Mouse (Mus musculus): ENCODE results near the gene Srcin1.

Srcin1 gene

DNA sequence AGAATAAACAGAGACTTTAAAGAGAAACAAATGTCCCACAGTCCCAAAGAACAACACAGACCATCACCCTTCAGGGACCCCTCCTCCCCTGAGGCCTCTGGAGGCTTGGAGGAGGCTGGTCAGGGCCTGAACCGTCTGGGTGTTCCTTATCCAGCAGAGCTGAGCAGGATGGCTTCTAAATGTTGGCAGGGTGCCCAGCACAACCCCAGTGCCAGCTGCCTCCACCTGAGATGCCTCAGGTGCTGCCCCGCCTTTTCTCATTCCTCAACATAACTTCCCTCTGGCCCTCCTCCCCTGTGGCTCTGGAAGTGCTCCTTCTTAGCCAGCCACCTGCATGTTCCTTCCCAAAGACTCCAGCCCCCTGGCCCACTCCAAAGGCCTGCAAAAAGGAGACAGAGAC lies 2.3 kb upstream of the Srcin1 start:
- DNase-seq = no peak

DNA sequence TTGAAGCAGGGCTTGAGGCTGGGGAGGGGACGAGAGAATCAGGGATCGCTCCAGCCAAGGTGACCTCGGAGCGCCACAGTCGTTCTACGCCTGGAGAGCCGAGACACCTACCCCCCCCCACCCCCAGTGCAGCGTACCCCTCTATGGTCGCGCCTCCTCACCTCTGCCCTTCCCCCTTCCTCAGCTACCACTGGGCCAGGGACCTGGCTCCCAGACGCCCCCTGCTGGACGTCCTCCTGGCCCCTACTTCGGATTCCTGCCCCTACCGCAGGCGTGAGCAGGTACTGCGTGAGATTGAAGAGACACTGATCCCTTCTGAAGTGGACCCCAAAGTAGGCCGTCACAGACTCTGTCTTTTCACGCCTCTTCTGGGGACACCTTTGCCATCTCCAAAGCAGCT lies 348 bp downstream of the Srcin1 start:
- peak; percentile 91 for DNase-seq

- DNase-seq = peak; percentile 91
Observed at GRCm38 (mm10) chr11:97575075-97575474, 911 bp downstream of the Srcin1 start.

GRCm38 (mm10) chr11:97574551-97575051 lies 1.4 kb downstream of the Srcin1 start:
- DNase-seq = peak; percentile 54

- peak; percentile 74 for DNase-seq
Observed at GRCm38 (mm10) chr11:97573891-97574550, 2.0 kb downstream of the Srcin1 start.

DNA sequence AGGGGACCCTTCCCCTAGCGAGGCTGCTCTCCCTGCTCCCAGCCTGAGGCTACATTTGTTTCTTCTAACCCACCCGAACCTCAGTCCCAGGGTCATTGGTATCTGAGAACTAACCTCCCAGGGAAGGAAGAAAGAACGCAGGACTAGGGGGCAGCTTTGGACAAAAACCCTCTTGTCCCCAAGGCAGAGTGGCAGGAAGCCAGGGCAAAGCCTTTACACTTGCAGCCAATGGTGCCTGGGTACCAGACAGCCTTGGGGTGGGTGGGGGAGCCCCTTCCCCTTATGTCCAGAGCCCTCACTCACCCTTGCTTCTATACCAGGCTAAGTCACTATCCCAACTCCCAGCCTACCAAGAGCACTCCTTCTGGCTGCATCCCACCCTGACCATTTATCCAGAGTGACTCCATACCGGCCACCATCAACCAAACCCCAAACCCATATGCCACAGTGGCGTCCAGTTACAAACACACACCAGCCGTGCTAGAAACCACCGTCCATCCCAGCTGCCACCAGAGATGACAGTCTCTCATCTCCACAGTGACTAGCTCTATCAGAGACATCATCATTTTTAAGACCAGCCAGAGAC lies 3.0 kb downstream of the Srcin1 start:
- DNase-seq = no peak

DNA sequence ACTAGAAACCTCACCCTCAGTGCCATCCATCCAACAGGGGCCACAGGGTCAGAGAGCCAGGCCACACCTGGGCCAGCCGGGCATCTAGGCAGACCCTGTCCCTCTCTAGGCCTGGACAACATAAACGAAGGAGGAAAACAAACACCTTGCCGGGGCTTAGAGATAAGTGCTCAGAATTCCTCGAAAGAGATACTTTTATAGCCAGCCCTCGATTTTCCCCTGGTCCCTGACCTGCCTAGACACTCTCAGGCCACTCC lies 4.0 kb downstream of the Srcin1 start:
- DNase-seq = no peak

DNA sequence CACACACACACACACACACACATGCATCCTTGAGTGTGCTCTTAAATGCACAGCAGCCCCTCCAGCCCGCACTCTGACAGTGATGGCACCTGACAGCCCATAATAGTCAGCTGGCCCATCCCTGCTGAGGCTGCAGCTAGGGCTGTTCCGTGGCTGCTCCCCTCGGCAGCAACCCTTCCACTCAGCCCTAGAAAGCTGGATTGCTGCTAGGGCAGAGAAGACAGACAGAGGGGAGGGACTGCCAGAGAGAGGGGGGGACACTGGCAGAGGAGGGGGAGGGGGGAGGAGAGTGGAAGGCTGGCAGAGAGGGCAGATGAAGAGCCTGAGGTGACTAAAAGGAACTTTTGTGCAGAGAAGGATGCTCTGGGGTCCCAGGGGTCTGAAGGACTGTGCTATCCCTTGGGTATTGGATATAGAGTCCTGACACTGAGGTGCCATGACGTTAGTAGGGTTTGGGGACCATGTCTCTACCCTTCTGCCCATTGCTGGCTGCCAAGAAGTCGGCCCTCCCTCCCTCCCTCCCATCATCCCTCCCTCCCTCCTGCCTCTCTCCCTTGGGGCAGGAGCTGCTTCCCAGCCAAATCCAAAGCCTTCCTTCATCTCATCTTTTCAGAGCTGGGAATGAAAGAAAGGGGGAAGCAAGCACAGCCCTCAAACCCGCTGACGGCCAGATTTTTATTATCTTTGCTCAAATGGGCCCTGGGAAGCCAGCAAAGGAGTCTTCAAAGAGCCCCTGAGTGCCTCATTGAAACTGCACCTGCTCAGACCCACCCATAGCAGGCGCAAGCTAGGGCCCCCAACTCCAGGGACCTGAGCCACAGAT lies 4.5 kb downstream of the Srcin1 start:
- DNase-seq = no peak

DNA sequence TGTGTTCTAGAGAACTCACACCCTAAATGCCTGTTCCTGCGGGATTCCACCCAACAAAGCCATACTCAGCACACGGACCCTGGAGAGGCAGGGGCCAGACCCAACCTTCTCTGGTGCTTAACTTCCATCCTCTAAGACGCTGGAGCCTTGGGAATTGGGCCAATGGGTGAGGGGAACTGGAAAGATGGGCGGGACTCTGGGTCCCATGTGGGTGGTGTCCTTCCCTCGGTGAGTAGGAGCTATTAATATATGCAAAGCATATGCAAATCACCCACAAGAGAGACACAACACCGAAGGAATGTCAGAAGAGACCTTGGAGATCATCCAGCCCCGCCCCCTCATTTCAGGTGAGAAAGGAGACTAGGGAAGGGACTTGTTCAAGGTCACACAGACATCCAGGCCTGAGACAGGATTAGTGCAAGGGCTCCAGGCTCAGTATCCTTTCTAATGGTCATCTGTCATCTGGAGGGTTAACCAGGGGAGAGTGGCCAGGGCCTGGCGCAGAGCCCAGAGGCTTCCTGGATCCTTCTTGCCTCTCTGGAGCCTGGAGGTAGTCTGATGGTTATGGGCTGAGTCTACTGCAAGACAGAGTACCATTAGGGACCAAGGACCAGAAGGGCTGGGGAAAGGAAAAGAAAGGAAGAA lies 5.4 kb downstream of the Srcin1 start:
- DNase-seq = peak; percentile 61

GRCm38 (mm10) chr11:97569806-97570205 lies 6.2 kb downstream of the Srcin1 start:
- DNase-seq = no peak

DNA sequence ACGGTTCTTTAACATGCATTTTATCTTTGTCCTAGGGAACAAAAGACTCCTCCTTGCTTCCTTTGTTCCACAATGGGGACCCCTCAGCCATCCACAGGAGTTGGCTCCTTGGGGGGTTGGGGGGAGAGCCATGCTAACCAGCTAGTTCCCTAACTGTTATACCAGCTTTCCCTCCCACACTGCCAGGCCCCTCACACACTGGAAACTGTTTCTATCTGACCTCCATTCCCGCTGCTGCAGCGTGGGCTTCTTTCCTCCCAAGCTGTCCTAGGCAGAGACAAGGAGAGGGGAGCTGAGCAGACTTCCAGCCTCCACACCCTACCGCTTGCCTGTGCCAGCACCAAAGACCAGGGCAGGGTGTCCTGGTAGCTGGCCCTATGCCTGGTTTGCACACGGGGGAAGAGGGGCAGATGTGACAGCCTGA lies 6.7 kb downstream of the Srcin1 start:
- DNase-seq = no peak

DNA sequence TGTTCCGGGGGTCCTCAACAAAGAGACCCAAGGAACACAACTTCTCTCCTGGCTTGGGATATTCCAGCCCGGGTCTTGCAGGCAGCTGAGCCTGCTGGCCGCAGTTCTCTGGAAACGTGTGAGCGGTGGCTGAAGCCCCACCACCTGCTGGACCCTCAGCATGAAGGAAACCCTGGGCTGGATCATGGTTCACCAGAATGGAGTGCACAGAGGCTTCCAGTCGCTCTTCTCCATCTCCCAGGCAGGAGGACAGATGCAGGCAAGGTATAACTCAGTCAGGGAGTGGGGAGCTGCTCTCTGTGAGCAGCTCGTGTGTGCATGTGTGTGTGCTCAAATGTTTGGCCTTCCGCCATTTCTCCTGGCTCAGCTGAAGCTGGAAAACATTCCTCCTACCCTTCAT lies 7.3 kb downstream of the Srcin1 start:
- DNase-seq = peak; percentile 75

DNA sequence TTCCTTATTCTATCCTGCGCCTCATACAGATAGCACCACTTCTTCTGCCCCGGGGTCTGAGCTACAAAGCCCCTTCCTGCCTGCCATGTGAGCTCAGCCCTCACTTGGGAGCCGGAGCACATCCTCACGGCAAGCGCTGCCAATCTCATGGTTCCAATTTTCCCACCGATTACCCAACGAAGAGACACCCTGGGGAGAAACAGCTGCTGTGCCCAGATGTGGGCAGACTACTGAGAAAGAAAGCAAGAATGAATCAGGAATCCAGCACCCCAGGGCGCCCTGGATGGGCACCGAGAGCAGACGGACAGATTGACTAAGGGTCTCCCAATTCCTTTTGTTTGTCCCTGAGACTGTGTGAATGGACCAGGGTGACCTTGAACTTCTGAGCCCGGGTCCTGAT lies 8.5 kb downstream of the Srcin1 start:
- no peak for DNase-seq

- no peak for DNase-seq
Observed at GRCm38 (mm10) chr11:97566551-97566950, 9.4 kb downstream of the Srcin1 start.

DNA sequence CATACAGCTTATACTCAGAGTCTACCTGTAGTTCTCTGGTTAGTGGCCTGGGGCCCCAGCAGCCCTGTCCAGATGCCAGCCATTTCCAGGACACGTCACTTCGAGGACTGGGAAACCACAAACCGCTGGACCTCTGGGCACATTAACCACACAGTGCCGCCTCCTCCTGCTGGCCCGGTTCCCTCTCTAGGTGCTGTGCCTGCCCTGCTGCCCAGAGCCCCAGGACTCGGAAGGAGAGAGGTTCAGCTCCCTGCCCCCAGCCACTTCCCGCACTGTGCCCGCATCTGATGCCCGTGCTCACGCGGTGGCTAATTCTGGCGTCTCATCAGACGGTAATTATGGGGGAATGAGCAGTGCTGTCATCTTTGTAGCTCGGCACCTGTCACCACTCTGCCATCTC lies 12.3 kb downstream of the Srcin1 start:
- no peak for DNase-seq

GRCm38 (mm10) chr11:97562536-97562935 lies 13.4 kb downstream of the Srcin1 start:
- DNase-seq = no peak

GRCm38 (mm10) chr11:97560210-97560963 lies 15.6 kb downstream of the Srcin1 start:
- no peak for DNase-seq

- DNase-seq = peak; percentile 48
Observed at GRCm38 (mm10) chr11:97559549-97559948, 16.4 kb downstream of the Srcin1 start.

- DNase-seq = no peak
Observed at GRCm38 (mm10) chr11:97557885-97558284, 18.1 kb downstream of the Srcin1 start.

DNA sequence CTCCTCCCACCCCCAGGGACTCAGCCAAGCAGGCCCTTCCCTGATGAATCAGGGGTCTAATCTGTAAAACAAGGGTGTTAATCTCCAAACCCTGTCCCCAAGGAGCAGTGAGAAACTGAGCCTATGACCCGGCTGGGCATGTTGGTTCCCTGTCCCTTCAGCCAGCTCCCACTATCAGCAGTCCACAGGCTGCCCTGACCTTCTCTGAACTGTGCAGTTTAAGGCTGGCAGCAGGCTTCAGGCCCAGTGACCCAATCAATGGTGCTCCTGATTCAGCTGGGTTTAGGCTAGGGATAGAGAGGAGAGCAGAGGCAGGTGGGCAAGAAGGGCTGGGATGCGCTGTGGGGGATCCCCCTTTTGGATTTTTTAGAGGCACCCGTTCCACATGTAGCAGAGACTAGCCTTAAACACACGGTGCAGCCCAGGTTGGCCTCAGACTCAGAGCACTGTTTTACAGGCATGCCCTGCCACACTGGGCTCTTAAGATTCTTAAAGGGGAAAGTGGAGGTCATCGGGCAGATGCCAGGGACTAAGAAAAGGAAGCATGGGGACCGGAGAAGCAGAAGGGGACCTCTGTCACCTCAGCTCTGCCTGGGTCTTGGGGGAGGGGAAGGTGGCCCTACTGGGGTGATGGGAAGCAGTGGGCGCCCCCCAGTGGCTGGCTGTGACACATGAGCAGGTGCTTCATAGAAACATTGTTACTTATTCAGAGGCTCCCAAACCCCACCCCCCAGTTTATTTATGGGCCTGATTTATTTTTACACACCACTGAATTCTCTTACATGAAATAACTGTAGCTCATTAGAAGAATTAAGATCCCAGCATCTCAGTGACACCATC lies 19.2 kb downstream of the Srcin1 start:
- peak; percentile 83 for DNase-seq

DNA sequence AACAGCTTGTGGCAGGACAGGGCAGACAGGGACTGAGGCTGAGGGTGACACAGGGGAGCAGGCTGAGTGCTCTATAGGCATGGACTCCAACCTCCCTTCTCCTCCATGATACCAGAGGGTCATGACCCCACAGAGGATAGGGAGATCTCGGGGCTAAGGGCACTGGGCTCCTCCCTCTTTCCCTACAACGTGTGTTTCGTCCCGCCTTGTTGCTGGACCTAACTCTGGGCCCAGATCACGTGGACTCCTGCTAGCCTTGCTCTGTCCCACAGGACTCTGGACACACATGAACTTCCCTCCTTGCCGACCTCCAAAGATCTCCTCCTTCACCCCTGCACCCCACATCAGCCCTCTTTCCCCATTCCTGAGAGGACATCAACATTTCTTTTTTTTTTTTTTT lies 20.8 kb downstream of the Srcin1 start:
- DNase-seq = no peak

DNA sequence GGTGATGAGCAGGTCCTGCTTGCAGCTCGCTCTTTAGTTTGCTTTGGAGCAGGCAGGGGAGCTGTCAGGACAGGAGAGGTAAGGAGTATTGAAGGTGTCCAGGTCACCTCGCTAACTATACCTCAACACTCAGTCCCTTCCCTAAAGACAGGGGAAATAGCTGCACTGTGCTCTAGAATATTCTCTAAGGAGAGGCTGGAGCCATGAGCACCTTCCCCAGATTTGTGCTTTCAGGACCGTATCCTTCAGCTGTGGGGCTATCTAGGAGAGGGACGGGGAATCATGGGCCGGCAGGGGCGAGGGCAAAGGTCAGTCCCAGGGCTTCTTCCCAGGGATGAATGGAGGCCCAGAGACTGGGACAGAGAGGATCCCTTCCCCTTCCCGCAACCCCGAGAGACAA lies 23.8 kb downstream of the Srcin1 start:
- no peak for DNase-seq

All from right cerebral cortex, postnatal 4 days (tissue).